Mouse (Mus musculus): ENCODE data around the gene Phf20. TPM values are rescaled to one million over a fixed set of nuclear protein-coding genes. Genes with fewer than 3 reads are reported as not detected.
A peak's percentile ranks its signal among the peaks of the same experiment; 100 is the strongest.

The Phf20 gene
- total RNA-seq, 1 experiment = 44.1 TPM

DNA sequence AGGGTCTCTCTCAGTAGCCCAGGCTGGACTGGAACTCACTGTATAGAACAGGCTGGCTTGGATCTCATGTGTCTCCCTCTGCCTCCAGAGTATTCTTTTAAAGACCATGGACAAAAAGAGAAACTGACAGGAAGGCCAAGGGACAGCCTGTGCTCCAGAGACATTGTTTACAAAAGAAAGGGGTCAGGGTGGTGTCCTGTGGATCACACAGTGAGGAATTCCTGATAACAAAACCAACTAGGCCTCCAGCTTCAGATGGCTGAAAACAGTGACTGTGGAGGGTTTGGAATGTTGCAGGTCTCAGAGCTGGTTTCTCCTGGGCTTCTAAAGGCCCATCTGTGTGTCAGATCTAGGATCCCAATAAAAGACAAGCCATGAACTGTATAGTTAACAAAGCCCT, 1.7 kb upstream of the Phf20 start:
- peak; percentile 40 for DNase-seq (ENCODE audit: low read depth, low spot score)
- Histone ChIP-seq H3K9ac (ENCODE audit: insufficient read depth, low read depth, low read length, poor library complexity, severe bottlenecking) (no peak overlapping the region), H3K36me3 (ENCODE audit: control insufficient read depth, insufficient read depth, low read length, poor library complexity, severe bottlenecking) (no peaks in the 10 kb centered on the region), H3K27ac (ENCODE audit: insufficient read depth, low read depth, low read length, poor library complexity, severe bottlenecking) (no peak overlapping the region; the same call in 1 of the 2 replicates), H3K4me3 (ENCODE audit: insufficient read depth in 1 of 2, low read depth in 1 of 2, low read length in 2 of 2, poor library complexity in 1 of 2, severe bottlenecking in 1 of 2) (no peak overlapping the region), H3K4me1 (ENCODE audit: control insufficient read depth in 2 of 2, insufficient read depth in 2 of 2, low read length in 2 of 2, poor library complexity in 1 of 2) (peaks cover 10% of the 10 kb centered on the region in 2 experiments; a peak in 3 of 4 replicates), H3K9me3 (ENCODE audit: control insufficient read depth, insufficient read depth, low read depth, low read length) (no peaks in the 10 kb centered on the region)
- in situ Hi-C loops (cut with MboI; ENCODE audit: low sequenced_read_pairs in 2 of 2, unreplicated experiment in 2 of 2) = no loop called here
- no peak for TF ChIP-seq ZNF384 (IDR thresholded peaks at IDR 0.05; ENCODE audit: low read depth, low read length)
- TF ChIP-seq ZC3H11A (IDR thresholded peaks at IDR 0.05; ENCODE audit: borderline replicate concordance, low read depth, low read length) = no peak
- TF ChIP-seq CHD2 (IDR thresholded peaks at IDR 0.05; ENCODE audit: low read depth, low read length) = no peak
- TF ChIP-seq MAFK (IDR thresholded peaks at IDR 0.05; ENCODE audit: insufficient read depth, low read depth, low read length) = no peak
- no peak for TF ChIP-seq HCFC1 (IDR thresholded peaks at IDR 0.05; ENCODE audit: borderline replicate concordance, insufficient read depth, low read length)

- Histone ChIP-seq H3K36me3 (ENCODE audit: control insufficient read depth, insufficient read depth, low read length, poor library complexity, severe bottlenecking) (no peaks in the 10 kb centered on the region), H3K27ac (ENCODE audit: insufficient read depth, low read depth, low read length, poor library complexity, severe bottlenecking) (peak overlapping the region; percentile 94), H3K9me3 (ENCODE audit: control insufficient read depth, insufficient read depth, low read depth, low read length) (no peaks in the 10 kb centered on the region), H3K9ac (ENCODE audit: insufficient read depth, low read depth, low read length, poor library complexity, severe bottlenecking) (peak overlapping the region; percentile 92), H3K4me1 (ENCODE audit: control insufficient read depth in 2 of 2, insufficient read depth in 2 of 2, low read length in 2 of 2, poor library complexity in 1 of 2) (peaks cover 7 to 10% of the 10 kb centered on the region in 2 experiments; a peak in 3 of 4 replicates), H3K4me3 (ENCODE audit: insufficient read depth in 1 of 2, low read depth in 1 of 2, low read length in 2 of 2, poor library complexity in 1 of 2, severe bottlenecking in 1 of 2) (peak overlapping the region; percentile 80 to 93)
- in situ Hi-C loops (cut with MboI; ENCODE audit: low sequenced_read_pairs in 2 of 2, unreplicated experiment in 2 of 2) = no loop called here
- TF ChIP-seq HCFC1 (IDR thresholded peaks at IDR 0.05; ENCODE audit: borderline replicate concordance, insufficient read depth, low read length) (no peak), MAFK (IDR thresholded peaks at IDR 0.05; ENCODE audit: insufficient read depth, low read depth, low read length) (no peak), CHD2 (IDR thresholded peaks at IDR 0.05; ENCODE audit: low read depth, low read length) (no peak), ZNF384 (IDR thresholded peaks at IDR 0.05; ENCODE audit: low read depth, low read length) (no peak), ZC3H11A (IDR thresholded peaks at IDR 0.05; ENCODE audit: borderline replicate concordance, low read depth, low read length) (no peak)
- DNase-seq (ENCODE audit: low read depth, low spot score) = no peak
These were observed 1.1 kb downstream of the Phf20 start for GRCm38 (mm10) chr2:156197129-156197911.

- TF ChIP-seq CHD2 (IDR thresholded peaks at IDR 0.05; ENCODE audit: low read depth, low read length) (0 out of 2 replicates have a peak, but pooled peaks have one; percentile 31), HCFC1 (IDR thresholded peaks at IDR 0.05; ENCODE audit: borderline replicate concordance, insufficient read depth, low read length) (no peak)
- Histone ChIP-seq H3K9me3 (ENCODE audit: control insufficient read depth, insufficient read depth, low read depth, low read length) (no peaks in the 10 kb centered on the region), H3K4me3 (ENCODE audit: insufficient read depth in 1 of 2, low read depth in 1 of 2, low read length in 2 of 2, poor library complexity in 1 of 2, severe bottlenecking in 1 of 2) (peak overlapping the region; percentile 36 to 51; a peak in 3 of 4 replicates), H3K4me1 (ENCODE audit: control insufficient read depth in 2 of 2, insufficient read depth in 2 of 2, low read length in 2 of 2, poor library complexity in 1 of 2) (peaks cover 10 to 14% of the 10 kb centered on the region in 2 experiments), H3K36me3 (ENCODE audit: control insufficient read depth, insufficient read depth, low read length, poor library complexity, severe bottlenecking) (peaks cover 8% of the 10 kb centered on the region; the same call in 1 of the 2 replicates), H3K9ac (ENCODE audit: insufficient read depth, low read depth, low read length, poor library complexity, severe bottlenecking) (no peak overlapping the region), H3K27ac (ENCODE audit: insufficient read depth, low read depth, low read length, poor library complexity, severe bottlenecking) (peak overlapping the region; percentile 57; the same call in 1 of the 2 replicates)
- in situ Hi-C loops (cut with MboI; ENCODE audit: low sequenced_read_pairs in 2 of 2, unreplicated experiment in 2 of 2) = no loop called here
- DNase-seq (ENCODE audit: low read depth, low spot score) = peak; percentile 76
These were observed 3.7 kb downstream of the Phf20 start for GRCm38 (mm10) chr2:156199944-156200343.

DNA sequence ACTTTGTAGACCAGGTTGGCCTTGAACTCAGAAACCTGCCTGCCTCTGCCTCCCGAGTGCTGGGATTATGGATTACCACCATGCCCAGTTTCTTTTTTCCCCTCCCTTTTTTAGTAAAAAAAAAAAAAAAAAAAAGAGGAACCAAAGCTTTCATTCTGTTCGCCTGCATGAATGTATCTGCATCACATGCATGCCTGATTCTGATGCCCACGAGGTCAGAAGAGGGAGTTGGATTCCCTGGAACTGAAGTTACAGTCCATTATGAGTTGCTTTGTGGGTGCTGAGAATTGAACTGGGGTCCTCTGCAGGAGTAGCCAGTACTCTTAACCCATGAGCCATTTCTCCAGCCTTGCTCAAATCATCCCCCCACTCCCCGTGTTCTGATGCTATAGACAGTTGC, 5.2 kb downstream of the Phf20 start:
- no peak overlapping the region for H3K27ac ChIP-seq (ENCODE audit: insufficient read depth, low read depth, low read length, poor library complexity, severe bottlenecking)
- H3K9ac ChIP-seq (ENCODE audit: insufficient read depth, low read depth, low read length, poor library complexity, severe bottlenecking) = no peak overlapping the region
- TF ChIP-seq MAFK (IDR thresholded peaks at IDR 0.05; ENCODE audit: insufficient read depth, low read depth, low read length) = no peak
- TF ChIP-seq ZNF384 (IDR thresholded peaks at IDR 0.05; ENCODE audit: low read depth, low read length) = 0 out of 2 replicates have a peak, but pooled peaks have one; percentile 58
- H3K36me3 ChIP-seq (ENCODE audit: control insufficient read depth, insufficient read depth, low read length, poor library complexity, severe bottlenecking) = peaks cover 8% of the 10 kb centered on the region
- peaks cover 10 to 14% of the 10 kb centered on the region in 2 experiments; a peak in 3 of 4 replicates for H3K4me1 ChIP-seq (ENCODE audit: control insufficient read depth in 2 of 2, insufficient read depth in 2 of 2, low read length in 2 of 2, poor library complexity in 1 of 2)
- DNase-seq (ENCODE audit: low read depth, low spot score) = no peak
- no peak overlapping the region for H3K4me3 ChIP-seq (ENCODE audit: insufficient read depth in 1 of 2, low read depth in 1 of 2, low read length in 2 of 2, poor library complexity in 1 of 2, severe bottlenecking in 1 of 2)
- in situ Hi-C loops (cut with MboI; ENCODE audit: low sequenced_read_pairs in 2 of 2, unreplicated experiment in 2 of 2) = no loop called here
- no peaks in the 10 kb centered on the region for H3K9me3 ChIP-seq (ENCODE audit: control insufficient read depth, insufficient read depth, low read depth, low read length)

Measured in ES-E14 (cell line).